Mouse (Mus musculus): ENCODE measurements around the gene Ear6. TPM values are rescaled to one million over a fixed set of nuclear protein-coding genes. Genes with fewer than 3 reads are reported as not detected.

Gene Ear6
- polyA plus RNA-seq (2012; rRNA removed): not detected in 2 replicates

GRCm38 (mm10) chr14:51853399-51853798 lies at the start of gene Ear6:
TSS of gene Ear6 (plus strand) at chr14:51853699.

DNA sequence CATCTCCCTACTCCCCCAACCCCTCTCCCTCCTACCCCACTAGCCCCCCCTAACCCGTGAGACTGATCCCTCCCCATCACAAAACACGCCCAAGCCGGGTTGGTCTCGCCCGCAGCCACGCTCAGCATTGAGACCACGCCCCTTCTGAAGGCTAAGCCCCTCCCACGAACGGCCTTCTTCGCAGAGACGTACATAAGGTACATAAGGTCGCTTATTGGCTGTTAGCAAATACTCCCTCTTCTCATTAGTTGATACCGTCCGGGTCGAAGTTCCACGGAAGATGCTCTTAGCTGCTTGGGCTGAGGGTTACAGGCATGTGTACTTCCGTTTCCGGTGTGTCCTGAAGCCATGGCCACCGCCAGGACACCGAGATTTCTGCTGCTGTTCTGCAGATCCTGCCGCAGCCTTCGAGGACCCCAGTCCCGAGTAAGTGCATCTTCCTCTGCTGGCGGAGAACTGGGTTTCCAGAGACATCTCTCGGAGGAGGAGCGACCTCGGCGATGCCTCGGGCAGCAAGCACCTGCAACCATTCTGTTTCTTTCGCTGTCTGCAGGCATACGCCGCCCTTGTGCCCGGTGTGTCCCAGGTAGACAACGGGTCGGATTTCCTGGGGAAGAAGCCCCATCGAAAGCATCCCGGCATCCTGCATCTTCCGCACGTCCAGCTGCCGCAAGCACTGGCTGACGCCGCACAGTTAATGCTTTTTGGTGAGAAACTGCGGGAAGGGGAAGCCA lies 31.3 kb downstream of the Ear6 start, which contains the start of gene Mettl17:
Gene Mettl17 (plus strand): TSS at position 245 of the 734 bp plus-strand sequence.

GRCm38 (mm10) chr14:51892191-51892939 lies 38.9 kb downstream of the Ear6 start, which contains the start of gene Slc39a2:
TSS of gene Slc39a2 (plus strand) at chr14:51892889.

Other genes with a start within 250 kb of the Ear6 start
- gene Gm17078, start 242.4 kb upstream of the Ear6 start, polyA plus RNA-seq (2012; rRNA removed): not detected in 2 replicates
- not detected in 2 replicates for gene Gm4181, start 218.0 kb upstream of the Ear6 start, polyA plus RNA-seq (2012; rRNA removed)
- not detected in 2 replicates for gene Gm17079, start 158.2 kb upstream of the Ear6 start, polyA plus RNA-seq (2012; rRNA removed)
- not detected in 2 replicates for gene Gm5800, start 136.5 kb upstream of the Ear6 start, polyA plus RNA-seq (2012; rRNA removed)
- not detected in 2 replicates for gene Ang4, start 80.1 kb upstream of the Ear6 start, polyA plus RNA-seq (2012; rRNA removed)
- not detected in 2 replicates for gene AY358078, start 53.7 kb upstream of the Ear6 start, polyA plus RNA-seq (2012; rRNA removed)
- 20.0 and 21.5 TPM in 2 replicates for gene Mettl17, start 31.1 kb downstream of the Ear6 start, polyA plus RNA-seq (2012; rRNA removed)
- 0.32 and 0.52 TPM in 2 replicates for gene Slc39a2, start 39.2 kb downstream of the Ear6 start, polyA plus RNA-seq (2012; rRNA removed)
- 87.1 and 97.7 TPM in 2 replicates for gene Ndrg2, start 60.5 kb downstream of the Ear6 start, polyA plus RNA-seq (2012; rRNA removed)
- gene Tppp2, start 64.7 kb downstream of the Ear6 start, polyA plus RNA-seq (2012; rRNA removed): not detected in 2 replicates
- gene Rnase13, start 69.1 kb downstream of the Ear6 start, polyA plus RNA-seq (2012; rRNA removed): 0.06 TPM in 1 of 2 replicates, not detected in the other
- 66.6 and 69.1 TPM in 2 replicates for gene Arhgef40, start 131.0 kb downstream of the Ear6 start, polyA plus RNA-seq (2012; rRNA removed)
- gene Tmem253, start 162.0 kb downstream of the Ear6 start, polyA plus RNA-seq (2012; rRNA removed): 0.83 and 1.5 TPM in 2 replicates
- gene Zfp219, start 167.0 kb downstream of the Ear6 start, polyA plus RNA-seq (2012; rRNA removed): 45.3 and 51.5 TPM in 2 replicates
- gene Olfr221, start 188.8 kb downstream of the Ear6 start, polyA plus RNA-seq (2012; rRNA removed): not detected in 2 replicates

Measured in stomach, adult 2 months (tissue).